ENCODE assay signal across 8 mouse cellular contexts in genomic region chr3:144203259-144203987, GRCm38 (mm10). TPM values are rescaled to one million over a fixed set of nuclear protein-coding genes. Genes with fewer than 3 reads are reported as not detected.
A peak's percentile ranks its signal among the peaks of the same experiment; 100 is the strongest.
DNase-seq lines count a peak whose midpoint lies in the region; ATAC-seq and TF ChIP-seq lines count a peak whose summit lies in the region.

No protein-coding gene starts in this region.

- peaks cover 47% of the 10 kb centered on the region for H3K79me2 ChIP-seq in CH12.LX (replicated peaks; ENCODE audit: control insufficient read depth, extremely low read depth, insufficient read depth, poor library complexity, severe bottlenecking)

- H3K4me1 ChIP-seq in CH12.LX (ENCODE audit: control insufficient read depth in 1 of 2, insufficient read depth in 2 of 2), result peaks cover 2 to 26% of the 10 kb centered on the region in 2 experiments; a peak in 3 of 4 replicates
- peaks cover 20% of the 10 kb centered on the region; the same call in 1 of the 2 replicates for H3K4me1 ChIP-seq in embryonic facial prominence, embryonic 14.5 days (ENCODE audit: control insufficient read depth, insufficient read depth, low read length)
- H3K4me1 ChIP-seq in hindbrain, embryonic 16.5 days (ENCODE audit: control insufficient read depth, insufficient read depth, low read depth, low read length), result peaks cover 15% of the 10 kb centered on the region
- H3K4me1 ChIP-seq in liver, postnatal 0 days (ENCODE audit: insufficient read depth), result peaks cover 19% of the 10 kb centered on the region

- no peaks in the 10 kb centered on the region for H3K27me3 ChIP-seq in CH12.LX (replicated peaks)
- no peaks in the 10 kb centered on the region for H3K27me3 ChIP-seq in embryonic facial prominence, embryonic 14.5 days (replicated peaks; ENCODE audit: control insufficient read depth, insufficient read depth, low read length)
- no peaks in the 10 kb centered on the region for H3K27me3 ChIP-seq in hindbrain, embryonic 16.5 days (replicated peaks; ENCODE audit: control insufficient read depth, insufficient read depth, low read length)
- H3K27me3 ChIP-seq in liver, postnatal 0 days (ENCODE audit: insufficient read depth, low read length), result no peaks in the 10 kb centered on the region
- no peaks in the 10 kb centered on the region for H3K27me3 ChIP-seq in splenic B cell, adult 2 months (ENCODE audit: control insufficient read depth, insufficient read depth, low read length, poor library complexity, severe bottlenecking)

- H3K4me2 ChIP-seq in CH12.LX (ENCODE audit: insufficient read depth, low read depth, poor library complexity, severe bottlenecking), result peak overlapping the region; percentile 93
- H3K4me2 ChIP-seq in embryonic facial prominence, embryonic 14.5 days (ENCODE audit: low read depth, low read length), result peak overlapping the region; percentile 96
- peak overlapping the region; percentile 90 for H3K4me2 ChIP-seq in hindbrain, embryonic 16.5 days (ENCODE audit: low read length)
- H3K4me2 ChIP-seq in liver, postnatal 0 days (ENCODE audit: low read depth, low read length), result peak overlapping the region; percentile 97

- no peak for TF ChIP-seq EP300 in CH12.LX (IDR thresholded peaks at IDR 0.05; ENCODE audit: low read length)
- TF ChIP-seq EP300 in liver, postnatal 0 days (IDR thresholded peaks at IDR 0.05; ENCODE audit: low read depth), result no peak

- TF ChIP-seq RAD21 in CH12.LX (IDR thresholded peaks at IDR 0.05; ENCODE audit: low read depth, low read length), result no peak

- TF ChIP-seq CTCF in CH12.LX (conservative IDR thresholded peaks at IDR 0.05 in 1 of 2, IDR thresholded peaks at IDR 0.05 in 1 of 2; ENCODE audit: low read depth in 2 of 2, low read length in 2 of 2), result no peak
- TF ChIP-seq CTCF in liver, postnatal 0 days (IDR thresholded peaks at IDR 0.05; ENCODE audit: low read depth), result no peak

- H3K27ac ChIP-seq in CH12.LX (ENCODE audit: insufficient read depth, low read depth), result peak overlapping the region; percentile 10; the same call in 1 of the 2 replicates
- peak overlapping the region; percentile 99 for H3K27ac ChIP-seq in embryonic facial prominence, embryonic 14.5 days (replicated peaks; ENCODE audit: low read depth, low read length)
- peak overlapping the region; percentile 62 for H3K27ac ChIP-seq in hindbrain, embryonic 16.5 days (ENCODE audit: low read depth, low read length)
- peak overlapping the region; percentile 98 for H3K27ac ChIP-seq in liver, postnatal 0 days (ENCODE audit: low read depth)

- dilution Hi-C loops in CH12.LX (cut with MboI; ENCODE audit: extremely low pct_ligation_motif_present, extremely low pct_unique_long_range_greater_than_20kb, low sequenced_read_pairs), result no loop called here

- H3K36me3 ChIP-seq in CH12.LX (replicated peaks in 1 of 2; ENCODE audit: control insufficient read depth in 1 of 2, insufficient read depth in 1 of 2, low read length in 1 of 2), result peaks cover 7 to 33% of the 10 kb centered on the region in 2 experiments
- peaks cover 13% of the 10 kb centered on the region for H3K36me3 ChIP-seq in embryonic facial prominence, embryonic 14.5 days (ENCODE audit: control insufficient read depth, insufficient read depth, low read length)
- H3K36me3 ChIP-seq in hindbrain, embryonic 16.5 days (ENCODE audit: control insufficient read depth, insufficient read depth, low read length), result no peaks in the 10 kb centered on the region
- no peaks in the 10 kb centered on the region; the same call in 1 of the 2 replicates for H3K36me3 ChIP-seq in liver, postnatal 0 days (replicated peaks; ENCODE audit: insufficient read depth, low read length)
- no peaks in the 10 kb centered on the region for H3K36me3 ChIP-seq in splenic B cell, adult 2 months (ENCODE audit: control insufficient read depth, insufficient read depth, low read length, poor library complexity, severe bottlenecking)

- WGBS in embryonic facial prominence, embryonic 14.5 days, result under 1% methylated on average over 15 of the region's 15 CpGs
- under 1% methylated on average over 15 of the region's 15 CpGs for WGBS in hindbrain, embryonic 16.5 days
- under 1% methylated on average over 15 of the region's 15 CpGs for WGBS in liver, postnatal 0 days (ENCODE audit: insufficient replicate concordance)

- H3K9me3 ChIP-seq in CH12.LX (replicated peaks; ENCODE audit: low read length), result no peaks in the 10 kb centered on the region
- no peaks in the 10 kb centered on the region for H3K9me3 ChIP-seq in embryonic facial prominence, embryonic 14.5 days (ENCODE audit: control insufficient read depth, low read length)
- no peaks in the 10 kb centered on the region for H3K9me3 ChIP-seq in hindbrain, embryonic 16.5 days (ENCODE audit: control insufficient read depth, low read length)
- H3K9me3 ChIP-seq in liver, postnatal 0 days (ENCODE audit: low read length), result no peaks in the 10 kb centered on the region

- DNase-seq in 416B (ENCODE audit: low read depth) (peak; percentile 66), CH12.LX (ENCODE audit: extremely low read depth) (peak; percentile 52)
- DNase-seq in embryonic facial prominence, embryonic 14.5 days (ENCODE audit: low spot score), result peak; percentile 61
- no peak for DNase-seq in liver, postnatal 0 days
- DNase-seq in splenic B cell, adult 2 months (ENCODE audit: low read depth, low spot score), result peak; percentile 33
- no peak for DNase-seq in spleen, adult 18-20 months
- no peak for DNase-seq in layer of hippocampus, adult 8-10 months (ENCODE audit: low spot score in 2 of 2)

- peak overlapping the region; percentile 76 to 80 (median 77) for H3K4me3 ChIP-seq in CH12.LX (replicated peaks in 1 of 3; ENCODE audit: low read depth in 2 of 3, low read length in 2 of 3, poor library complexity in 1 of 3)
- peak overlapping the region; percentile 90 for H3K4me3 ChIP-seq in embryonic facial prominence, embryonic 14.5 days (ENCODE audit: low read depth, low read length)
- peak overlapping the region; percentile 77 for H3K4me3 ChIP-seq in hindbrain, embryonic 16.5 days (ENCODE audit: low read length)
- peak overlapping the region; percentile 74 for H3K4me3 ChIP-seq in liver, postnatal 0 days (ENCODE audit: low read depth, low read length)

- in situ Hi-C loops in CH12.LX (cut with MboI; ENCODE audit: low pct_ligation_motif_present, low pct_unique_long_range_greater_than_20kb, low sequenced_read_pairs), result loop anchor here (10.0 kb wide), 1 partner anchor 171 kb away; no protein-coding TSS in a partner anchor

- peak overlapping the region; percentile 88 for H3K9ac ChIP-seq in CH12.LX (ENCODE audit: insufficient read depth, low read depth)
- peak overlapping the region; percentile 97 for H3K9ac ChIP-seq in embryonic facial prominence, embryonic 14.5 days (ENCODE audit: low read depth, low read length)
- H3K9ac ChIP-seq in hindbrain, embryonic 16.5 days (ENCODE audit: low read depth, low read length), result peak overlapping the region; percentile 63
- peak overlapping the region; percentile 87 for H3K9ac ChIP-seq in liver, postnatal 0 days (replicated peaks)

- no peak for TF ChIP-seq POLR2A in CH12.LX (IDR thresholded peaks at IDR 0.05; ENCODE audit: low read depth, low read length)

- ATAC-seq in embryonic facial prominence, embryonic 14.5 days (ENCODE audit: low read depth), result no peak
- no peak for ATAC-seq in hindbrain, embryonic 16.5 days
- no peak for ATAC-seq in liver, postnatal 0 days

TF ChIP-seq in CH12.LX, 34 proteins besides CTCF, POLR2A, EP300 and RAD21:
- TF ChIP-seq TBP (conservative IDR thresholded peaks at IDR 0.05; ENCODE audit: low read depth, low read length), result 0 out of 2 replicates have a peak, but pooled peaks have one; percentile 39
- no peak for TF ChIP-seq KAT2A (IDR thresholded peaks at IDR 0.05; ENCODE audit: insufficient replicate concordance, low read length)
- TF ChIP-seq GABPA (IDR thresholded peaks at IDR 0.05; ENCODE audit: insufficient replicate concordance, low read depth, low read length), result no peak
- peak; percentile 12; the same call in 1 of the 2 replicates for TF ChIP-seq BHLHE40 (IDR thresholded peaks at IDR 0.05; ENCODE audit: low read depth, low read length)
- peak; percentile 83 for TF ChIP-seq CHD2 (IDR thresholded peaks at IDR 0.05; ENCODE audit: low read length)
- peak; percentile 66; the same call in 1 of the 2 replicates for TF ChIP-seq MAZ (IDR thresholded peaks at IDR 0.05; ENCODE audit: low read depth, low read length)

RNA-seq across cellular contexts. Expression of gene Lmo4, which starts 1.6 kb away (rescaled TPM):
- total RNA-seq in CH12.LX (2012; rRNA removed) (34.5 and 46.3 TPM in 2 replicates), CH12.LX (2014; rRNA removed) (51.1 and 57.6 TPM in 2 replicates)
- 51.5 and 64.0 TPM in 2 replicates for polyA plus RNA-seq in CH12.LX (2012; ENCODE audit: insufficient read length, low read depth)
- 83.6 and 84.2 TPM in 2 replicates for polyA plus RNA-seq in embryonic facial prominence, embryonic 14.5 days (2014; fragmentation: Nextera tagmentation; extraction: Ambion mirVana)
- polyA plus RNA-seq in hindbrain, embryonic 16.5 days (2015; fragmentation: Nextera tagmentation; extraction: Ambion mirVana), result 132 and 159 TPM in 2 replicates
- polyA plus RNA-seq in liver, postnatal 0 days (2015; fragmentation: Nextera tagmentation; extraction: Ambion mirVana), result 17.4 and 19.1 TPM in 2 replicates
- 100 to 1,000 TPM; 180 to 209 (median 206) TPM for total RNA-seq in layer of hippocampus, adult 8-10 months (2022)

Comparison
In these comparisons a context has a peak if more than half of its experiments do, and no peak if none do; other contexts are left out.
1. DNase-seq: peak in 416B (single experiment), CH12.LX (single experiment), embryonic facial prominence, embryonic 14.5 days (single experiment) and splenic B cell, adult 2 months (single experiment); none in liver, postnatal 0 days (single experiment), spleen, adult 18-20 months (0 of 2) and layer of hippocampus, adult 8-10 months (0 of 2).
2. H3K27ac ChIP-seq: peak in every context shown above with its lines; median percentile 99 in embryonic facial prominence, embryonic 14.5 days; 98 in liver, postnatal 0 days; 62 in hindbrain, embryonic 16.5 days; 10 in CH12.LX.
3. Peak in every context shown above with its lines, with median percentiles within 50 percentile points of each other: H3K4me2 ChIP-seq, H3K4me3 ChIP-seq and H3K9ac ChIP-seq.